Mouse (Mus musculus): ENCODE measurements around the gene Olfr325. TPM values are rescaled to one million over a fixed set of nuclear protein-coding genes. Genes with fewer than 3 reads are reported as not detected.

Olfr325 gene
- polyA plus RNA-seq, 1 experiment: not detected

GRCm38 (mm10) chr11:58606177-58606919 lies 28.8 kb downstream of the Olfr325 start:
- H3K4me1 ChIP-seq (ENCODE audit: control insufficient read depth, insufficient read depth, low read length): no peaks in the 10 kb centered on the region
- TF ChIP-seq CTCF (conservative IDR thresholded peaks at IDR 0.05; ENCODE audit: insufficient read depth, insufficient read length, low read depth, low read length): no peak
- no peak for TF ChIP-seq POLR2A (IDR thresholded peaks at IDR 0.05; ENCODE audit: low read depth, low read length)
- H3K4me3 ChIP-seq (ENCODE audit: insufficient read depth, low read depth, low read length): no peak overlapping the region
- no peaks in the 10 kb centered on the region for H3K36me3 ChIP-seq (ENCODE audit: control insufficient read depth, insufficient read depth, low read length)
- whole genome bisulfite sequencing: 87% methylated on average over 12 of the region's 12 CpGs
- no peak for DNase-seq
- no peak overlapping the region for H3K27ac ChIP-seq (ENCODE audit: insufficient read depth, low read depth, low read length)
- H3K27me3 ChIP-seq (replicated peaks; ENCODE audit: control insufficient read depth, insufficient read depth, low read length): no peaks in the 10 kb centered on the region

- no peaks in the 10 kb centered on the region for H3K27me3 ChIP-seq (replicated peaks; ENCODE audit: control insufficient read depth, insufficient read depth, low read length)
- WGBS: 65% methylated on average over 6 of the region's 6 CpGs
These were observed 29.5 kb downstream of the Olfr325 start for GRCm38 (mm10) chr11:58607030-58607429.

DNA sequence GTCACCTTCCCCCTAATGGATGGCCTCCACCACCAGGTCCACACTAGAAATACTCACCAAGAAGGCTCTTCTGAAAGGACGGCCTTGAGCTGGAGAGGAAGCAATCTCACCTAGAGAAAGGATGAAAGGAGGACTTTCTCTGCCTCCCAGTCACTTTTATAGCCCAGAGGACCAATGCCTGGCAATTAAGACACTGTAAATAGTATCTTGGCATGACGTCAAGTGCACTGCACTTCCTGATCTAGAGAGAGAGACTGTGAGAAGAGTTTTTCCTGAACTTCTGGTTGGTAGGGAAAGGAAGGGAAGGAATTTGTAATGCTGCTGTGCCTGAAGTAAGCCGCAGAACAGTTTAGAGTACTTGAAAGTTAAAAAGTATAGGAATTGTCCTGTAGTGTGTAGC lies 35.8 kb downstream of the Olfr325 start:
- TF ChIP-seq POLR2A (IDR thresholded peaks at IDR 0.05; ENCODE audit: low read depth, low read length) (no peak), CTCF (conservative IDR thresholded peaks at IDR 0.05; ENCODE audit: insufficient read depth, insufficient read length, low read depth, low read length) (no peak)
- Histone ChIP-seq H3K4me1 (ENCODE audit: control insufficient read depth, insufficient read depth, low read length) (no peaks in the 10 kb centered on the region), H3K27ac (ENCODE audit: insufficient read depth, low read depth, low read length) (no peak overlapping the region), H3K27me3 (replicated peaks; ENCODE audit: control insufficient read depth, insufficient read depth, low read length) (no peaks in the 10 kb centered on the region), H3K4me3 (ENCODE audit: insufficient read depth, low read depth, low read length) (no peak overlapping the region), H3K36me3 (ENCODE audit: control insufficient read depth, insufficient read depth, low read length) (no peaks in the 10 kb centered on the region)
- DNase-seq: no peak
- WGBS: 50% methylated on average over 3 of the region's 3 CpGs

More at GRCm38 (mm10) chr11:58607030-58607429, 29.5 kb downstream of the Olfr325 start:
- Histone ChIP-seq H3K36me3 (ENCODE audit: control insufficient read depth, insufficient read depth, low read length) (no peaks in the 10 kb centered on the region), H3K27ac (ENCODE audit: insufficient read depth, low read depth, low read length) (no peak overlapping the region), H3K4me1 (ENCODE audit: control insufficient read depth, insufficient read depth, low read length) (no peaks in the 10 kb centered on the region), H3K4me3 (ENCODE audit: insufficient read depth, low read depth, low read length) (no peak overlapping the region)
- TF ChIP-seq CTCF (conservative IDR thresholded peaks at IDR 0.05; ENCODE audit: insufficient read depth, insufficient read length, low read depth, low read length) (no peak), POLR2A (IDR thresholded peaks at IDR 0.05; ENCODE audit: low read depth, low read length) (no peak)
- no peak for DNase-seq

DNA sequence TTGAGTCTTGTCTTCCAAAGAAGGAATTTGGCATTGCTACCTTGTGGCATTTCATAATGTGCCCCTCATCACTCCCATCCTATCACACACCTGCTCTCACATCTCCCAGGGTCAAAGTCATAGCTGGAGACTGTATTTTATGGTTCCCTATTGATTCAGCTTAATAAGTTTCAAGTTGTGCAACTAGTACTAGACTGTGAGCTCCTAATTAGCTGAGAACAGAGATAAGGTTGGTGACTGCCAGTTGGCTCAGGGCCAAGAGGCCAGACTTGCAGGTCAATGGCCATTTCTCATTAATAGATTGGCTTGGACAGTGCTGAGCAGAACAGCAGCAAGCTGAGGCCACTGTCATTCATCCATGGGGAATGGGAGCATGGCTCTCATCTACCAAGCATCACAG lies 37.0 kb downstream of the Olfr325 start:
- Histone ChIP-seq H3K36me3 (ENCODE audit: control insufficient read depth, insufficient read depth, low read length) (no peaks in the 10 kb centered on the region), H3K4me1 (ENCODE audit: control insufficient read depth, insufficient read depth, low read length) (no peaks in the 10 kb centered on the region), H3K27ac (ENCODE audit: insufficient read depth, low read depth, low read length) (no peak overlapping the region), H3K27me3 (replicated peaks; ENCODE audit: control insufficient read depth, insufficient read depth, low read length) (no peaks in the 10 kb centered on the region), H3K4me3 (ENCODE audit: insufficient read depth, low read depth, low read length) (no peak overlapping the region)
- DNase-seq: peak; percentile 24
- TF ChIP-seq POLR2A (IDR thresholded peaks at IDR 0.05; ENCODE audit: low read depth, low read length) (no peak), CTCF (conservative IDR thresholded peaks at IDR 0.05; ENCODE audit: insufficient read depth, insufficient read length, low read depth, low read length) (no peak)

DNA sequence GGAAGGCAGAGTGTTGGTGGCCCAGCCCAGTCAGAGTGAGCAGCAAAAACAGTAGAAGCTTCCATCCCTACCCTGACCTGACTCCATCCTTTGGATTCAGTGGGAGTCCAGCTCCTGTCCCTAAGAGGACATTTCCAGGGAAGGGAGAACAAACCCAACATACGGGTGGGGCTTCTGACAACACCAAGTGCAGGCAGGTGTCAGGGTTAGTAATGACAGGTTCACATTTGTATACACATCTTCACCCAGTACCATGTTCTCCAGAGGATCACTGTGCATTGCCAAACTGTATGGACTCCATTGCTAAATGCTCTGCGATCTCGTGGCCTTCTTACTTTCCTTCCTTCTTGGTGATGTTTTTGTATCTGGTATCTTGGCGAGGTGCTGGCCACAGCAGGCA lies 38.4 kb downstream of the Olfr325 start, which contains the start of gene 2210407C18Rik:
Gene 2210407C18Rik, minus strand, starts transcription at position 101 of the 400 bp plus-strand sequence.
- no peak for TF ChIP-seq POLR2A (IDR thresholded peaks at IDR 0.05; ENCODE audit: low read depth, low read length)
- no peak for TF ChIP-seq CTCF (conservative IDR thresholded peaks at IDR 0.05; ENCODE audit: insufficient read depth, insufficient read length, low read depth, low read length)
- DNase-seq: no peak
- Histone ChIP-seq H3K27me3 (replicated peaks; ENCODE audit: control insufficient read depth, insufficient read depth, low read length) (no peaks in the 10 kb centered on the region), H3K4me1 (ENCODE audit: control insufficient read depth, insufficient read depth, low read length) (no peaks in the 10 kb centered on the region), H3K36me3 (ENCODE audit: control insufficient read depth, insufficient read depth, low read length) (no peaks in the 10 kb centered on the region), H3K27ac (ENCODE audit: insufficient read depth, low read depth, low read length) (no peak within 1 kb of the TSS), H3K4me3 (ENCODE audit: insufficient read depth, low read depth, low read length) (no peak within 1 kb of the TSS)
- WGBS: 88% methylated on average over 4 of the region's 4 CpGs

DNA sequence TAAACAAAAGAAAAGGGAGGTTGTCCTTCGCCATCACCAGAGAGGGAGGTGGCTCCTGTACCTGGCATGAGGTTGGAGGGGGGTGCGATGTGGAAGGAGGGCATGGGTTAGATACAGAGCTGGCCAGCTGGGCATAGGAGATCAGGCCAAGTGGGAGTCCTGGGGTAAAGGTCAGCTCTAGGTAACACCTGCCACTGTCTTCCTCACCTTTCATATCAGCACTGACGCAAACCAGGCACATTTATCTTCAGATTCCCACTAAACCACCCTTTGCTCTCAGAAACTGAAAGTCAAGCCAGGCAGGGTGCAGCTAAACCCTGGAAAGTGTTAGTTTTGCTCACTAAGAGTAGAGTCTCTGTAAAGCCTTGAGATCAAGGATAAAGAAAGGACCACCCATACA lies 40.8 kb downstream of the Olfr325 start:
- WGBS: 74% methylated on average over 3 of the region's 3 CpGs
- H3K27me3 ChIP-seq (replicated peaks; ENCODE audit: control insufficient read depth, insufficient read depth, low read length): no peaks in the 10 kb centered on the region
- no peak for TF ChIP-seq CTCF (conservative IDR thresholded peaks at IDR 0.05; ENCODE audit: insufficient read depth, insufficient read length, low read depth, low read length)
- no peak for TF ChIP-seq POLR2A (IDR thresholded peaks at IDR 0.05; ENCODE audit: low read depth, low read length)

DNA sequence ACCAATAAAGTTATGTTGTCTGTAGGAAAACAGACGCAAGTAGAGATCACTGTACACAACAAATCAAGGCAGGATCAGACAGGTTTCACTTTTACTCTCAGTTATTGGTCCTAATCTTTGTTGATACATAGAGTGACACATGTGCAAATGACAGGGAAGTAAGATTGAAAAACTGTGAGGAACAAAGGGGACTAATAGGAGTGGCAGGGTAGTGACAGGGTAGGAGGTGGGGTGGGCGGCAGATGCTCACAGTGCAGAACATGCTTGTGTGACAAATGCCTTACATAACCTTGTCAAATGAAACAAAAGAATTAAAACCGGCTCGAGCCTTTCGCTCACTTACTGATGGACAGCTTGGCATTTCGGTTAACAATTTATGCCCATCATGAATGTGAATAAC lies 41.3 kb downstream of the Olfr325 start:
- 79% methylated on average over 6 of the region's 6 CpGs for WGBS
- Histone ChIP-seq H3K27ac (ENCODE audit: insufficient read depth, low read depth, low read length) (no peak overlapping the region), H3K36me3 (ENCODE audit: control insufficient read depth, insufficient read depth, low read length) (no peaks in the 10 kb centered on the region), H3K27me3 (replicated peaks; ENCODE audit: control insufficient read depth, insufficient read depth, low read length) (no peaks in the 10 kb centered on the region), H3K4me3 (ENCODE audit: insufficient read depth, low read depth, low read length) (no peak overlapping the region), H3K4me1 (ENCODE audit: control insufficient read depth, insufficient read depth, low read length) (no peaks in the 10 kb centered on the region)
- DNase-seq: no peak
- TF ChIP-seq CTCF (conservative IDR thresholded peaks at IDR 0.05; ENCODE audit: insufficient read depth, insufficient read length, low read depth, low read length) (no peak), POLR2A (IDR thresholded peaks at IDR 0.05; ENCODE audit: low read depth, low read length) (no peak)

More for the DNA sequence above, 40.8 kb downstream of the Olfr325 start:
- DNase-seq: no peak
- H3K4me1 ChIP-seq (ENCODE audit: control insufficient read depth, insufficient read depth, low read length): no peaks in the 10 kb centered on the region
- no peaks in the 10 kb centered on the region for H3K36me3 ChIP-seq (ENCODE audit: control insufficient read depth, insufficient read depth, low read length)
- no peak overlapping the region for H3K27ac ChIP-seq (ENCODE audit: insufficient read depth, low read depth, low read length)
- no peak overlapping the region for H3K4me3 ChIP-seq (ENCODE audit: insufficient read depth, low read depth, low read length)
